Mouse (Mus musculus): Measurements from ENCODE around the gene Rbfox3. TPM values are rescaled to one million over a fixed set of nuclear protein-coding genes. Genes with fewer than 3 reads are reported as not detected.

Rbfox3 gene
- polyA plus RNA-seq, 1 experiment from 2014 or later: 1.7 TPM

GRCm38 (mm10) chr11:118760296-118760988 is 151.0 kb downstream of the Rbfox3 start:
- Histone ChIP-seq H3K27me3 (replicated peaks; ENCODE audit: control insufficient read depth, insufficient read depth, low read length) (no peaks in the 10 kb centered on the region), H3K4me2 (ENCODE audit: low read length) (no peak overlapping the region), H3K36me3 (ENCODE audit: control insufficient read depth, insufficient read depth, low read length) (no peaks in the 10 kb centered on the region), H3K9me3 (ENCODE audit: control insufficient read depth, low read length) (no peaks in the 10 kb centered on the region), H3K4me3 (ENCODE audit: low read depth, low read length) (no peak overlapping the region), H3K4me1 (replicated peaks; ENCODE audit: control insufficient read depth, insufficient read depth, low read length) (no peaks in the 10 kb centered on the region), H3K9ac (ENCODE audit: low read length) (no peak overlapping the region), H3K27ac (ENCODE audit: low read depth) (no peak overlapping the region)
- ATAC-seq (replicated peaks; ENCODE audit: low FRiP score, low TSS enrichment, low read depth) (no peak), DNase-seq (ENCODE audit: low spot score) (no peak)
- 70% methylated on average over 12 of the region's 12 CpGs for WGBS

- 89% methylated on average over 8 of the region's 8 CpGs for WGBS
- no peak for DNase-seq (ENCODE audit: low spot score)
- Histone ChIP-seq H3K4me1 (replicated peaks; ENCODE audit: control insufficient read depth, insufficient read depth, low read length) (no peaks in the 10 kb centered on the region), H3K27ac (ENCODE audit: low read depth) (no peak overlapping the region), H3K4me3 (ENCODE audit: low read depth, low read length) (no peak overlapping the region), H3K9me3 (ENCODE audit: control insufficient read depth, low read length) (no peaks in the 10 kb centered on the region), H3K4me2 (ENCODE audit: low read length) (no peak overlapping the region), H3K9ac (ENCODE audit: low read length) (no peak overlapping the region), H3K36me3 (ENCODE audit: control insufficient read depth, insufficient read depth, low read length) (no peaks in the 10 kb centered on the region), H3K27me3 (replicated peaks; ENCODE audit: control insufficient read depth, insufficient read depth, low read length) (no peaks in the 10 kb centered on the region)
- ATAC-seq (replicated peaks; ENCODE audit: low FRiP score, low TSS enrichment, low read depth): no peak
Observed at GRCm38 (mm10) chr11:118759228-118759627, 152.2 kb downstream of the Rbfox3 start.

DNA sequence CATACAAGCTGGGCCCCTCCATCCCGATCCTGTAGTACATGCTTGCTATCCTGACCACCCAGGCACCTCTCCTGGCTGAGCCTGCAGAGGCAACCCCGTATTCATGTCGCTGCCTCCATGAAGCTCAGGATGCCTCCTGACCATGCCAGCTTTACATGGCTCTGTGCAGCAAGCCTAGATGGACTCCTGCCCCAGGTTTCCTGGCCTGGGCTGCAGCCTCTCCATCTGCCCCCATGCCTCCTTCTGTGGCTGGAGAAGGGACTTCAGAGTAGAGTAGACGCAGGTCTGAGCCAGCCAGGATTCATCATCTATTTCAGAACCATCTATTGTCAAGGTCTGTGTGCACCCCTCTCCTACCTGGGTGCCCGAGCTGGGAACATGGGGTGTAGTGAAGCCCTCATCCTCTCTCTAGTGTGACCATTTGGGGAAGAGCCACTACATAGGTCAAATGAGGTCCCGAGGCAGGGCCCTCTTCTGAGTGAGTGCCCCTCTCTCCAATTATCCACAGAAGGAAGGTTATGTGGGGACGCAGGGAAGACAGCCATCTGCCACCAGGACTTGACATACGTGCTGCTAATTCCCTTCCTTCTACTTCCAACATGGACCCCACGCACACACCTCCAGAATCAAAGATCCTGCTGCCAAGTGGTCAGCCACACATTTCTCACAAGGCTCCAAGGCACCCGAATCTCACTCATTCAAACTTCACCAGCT is 153.0 kb downstream of the Rbfox3 start:
- Histone ChIP-seq H3K9me3 (ENCODE audit: control insufficient read depth, low read length) (no peaks in the 10 kb centered on the region), H3K27ac (ENCODE audit: low read depth) (no peak overlapping the region), H3K9ac (ENCODE audit: low read length) (no peak overlapping the region), H3K36me3 (ENCODE audit: control insufficient read depth, insufficient read depth, low read length) (no peaks in the 10 kb centered on the region), H3K4me2 (ENCODE audit: low read length) (no peak overlapping the region), H3K4me3 (ENCODE audit: low read depth, low read length) (no peak overlapping the region), H3K27me3 (replicated peaks; ENCODE audit: control insufficient read depth, insufficient read depth, low read length) (no peaks in the 10 kb centered on the region), H3K4me1 (replicated peaks; ENCODE audit: control insufficient read depth, insufficient read depth, low read length) (no peaks in the 10 kb centered on the region)
- ATAC-seq (replicated peaks; ENCODE audit: low FRiP score, low TSS enrichment, low read depth) (no peak), DNase-seq (ENCODE audit: low spot score) (no peak)
- 79% methylated on average over 10 of the region's 10 CpGs for WGBS

- WGBS: 70% methylated on average over 1 of the region's 1 CpGs
- DNase-seq (ENCODE audit: low spot score): no peak
- H3K27ac ChIP-seq (ENCODE audit: low read depth): no peak overlapping the region
- no peak overlapping the region for H3K4me3 ChIP-seq (ENCODE audit: low read depth, low read length)
- H3K36me3 ChIP-seq (ENCODE audit: control insufficient read depth, insufficient read depth, low read length): no peaks in the 10 kb centered on the region
- no peak overlapping the region for H3K9ac ChIP-seq (ENCODE audit: low read length)
- no peaks in the 10 kb centered on the region for H3K4me1 ChIP-seq (replicated peaks; ENCODE audit: control insufficient read depth, insufficient read depth, low read length)
- H3K27me3 ChIP-seq (replicated peaks; ENCODE audit: control insufficient read depth, insufficient read depth, low read length): no peaks in the 10 kb centered on the region
- no peaks in the 10 kb centered on the region for H3K9me3 ChIP-seq (ENCODE audit: control insufficient read depth, low read length)
- H3K4me2 ChIP-seq (ENCODE audit: low read length): no peak overlapping the region
- ATAC-seq (replicated peaks; ENCODE audit: low FRiP score, low TSS enrichment, low read depth): no peak
Observed at GRCm38 (mm10) chr11:118757488-118757887, 153.9 kb downstream of the Rbfox3 start.

GRCm38 (mm10) chr11:118755003-118755402 is 156.4 kb downstream of the Rbfox3 start:
- Histone ChIP-seq H3K27ac (ENCODE audit: low read depth) (no peak overlapping the region), H3K36me3 (ENCODE audit: control insufficient read depth, insufficient read depth, low read length) (no peaks in the 10 kb centered on the region), H3K4me2 (ENCODE audit: low read length) (no peak overlapping the region), H3K9me3 (ENCODE audit: control insufficient read depth, low read length) (no peaks in the 10 kb centered on the region), H3K9ac (ENCODE audit: low read length) (no peak overlapping the region), H3K4me1 (replicated peaks; ENCODE audit: control insufficient read depth, insufficient read depth, low read length) (no peaks in the 10 kb centered on the region), H3K27me3 (replicated peaks; ENCODE audit: control insufficient read depth, insufficient read depth, low read length) (no peaks in the 10 kb centered on the region), H3K4me3 (ENCODE audit: low read depth, low read length) (no peak overlapping the region)
- 81% methylated on average over 17 of the region's 17 CpGs for WGBS
- DNase-seq (ENCODE audit: low spot score) (no peak), ATAC-seq (replicated peaks; ENCODE audit: low FRiP score, low TSS enrichment, low read depth) (no peak)

- DNase-seq (ENCODE audit: low spot score) (no peak), ATAC-seq (replicated peaks; ENCODE audit: low FRiP score, low TSS enrichment, low read depth) (no peak)
- Histone ChIP-seq H3K27ac (ENCODE audit: low read depth) (no peak overlapping the region), H3K27me3 (replicated peaks; ENCODE audit: control insufficient read depth, insufficient read depth, low read length) (no peaks in the 10 kb centered on the region), H3K36me3 (ENCODE audit: control insufficient read depth, insufficient read depth, low read length) (no peaks in the 10 kb centered on the region), H3K9me3 (ENCODE audit: control insufficient read depth, low read length) (no peaks in the 10 kb centered on the region), H3K4me3 (ENCODE audit: low read depth, low read length) (no peak overlapping the region), H3K4me2 (ENCODE audit: low read length) (no peak overlapping the region), H3K9ac (ENCODE audit: low read length) (no peak overlapping the region), H3K4me1 (replicated peaks; ENCODE audit: control insufficient read depth, insufficient read depth, low read length) (no peaks in the 10 kb centered on the region)
- 49% methylated on average over 4 of the region's 4 CpGs for WGBS
Observed at GRCm38 (mm10) chr11:118754535-118754934, 156.9 kb downstream of the Rbfox3 start.

DNA sequence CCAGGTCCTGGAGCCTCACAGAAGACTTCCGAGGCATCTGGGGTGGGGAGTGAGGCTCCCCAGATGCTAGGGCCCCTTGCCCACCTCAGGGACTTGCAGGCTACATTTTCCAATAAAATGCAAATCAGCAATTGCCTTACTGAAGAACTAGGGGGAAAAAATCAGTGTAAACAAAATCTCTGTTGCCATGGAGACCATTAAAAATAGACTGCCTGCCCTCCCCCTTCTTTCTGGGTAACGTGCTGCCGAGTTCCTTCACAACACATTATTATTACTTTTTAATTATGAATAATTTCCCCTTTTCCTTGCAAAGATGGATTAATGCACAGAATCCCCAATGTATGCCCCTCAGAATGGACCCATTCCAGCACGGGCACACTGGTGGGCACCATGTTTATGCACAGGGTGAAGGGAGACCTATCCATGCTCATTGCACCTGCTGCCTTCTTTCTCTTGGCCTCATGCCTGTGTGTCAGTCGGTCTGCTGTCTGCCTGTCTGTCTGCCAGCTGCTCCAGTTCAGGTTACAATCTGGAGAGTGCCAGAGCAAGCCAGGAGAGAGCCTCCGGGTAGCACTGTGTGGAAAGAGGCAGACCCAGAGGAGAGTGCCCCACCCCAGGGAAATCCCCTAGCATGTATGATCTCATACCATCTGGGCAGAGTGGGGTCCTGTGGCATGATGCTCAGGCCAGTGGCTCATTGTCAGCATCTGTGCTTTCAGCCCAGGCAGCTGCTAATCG is 159.3 kb downstream of the Rbfox3 start:
- WGBS: 66% methylated on average over 7 of the region's 7 CpGs
- H3K9me3 ChIP-seq (ENCODE audit: control insufficient read depth, low read length): no peaks in the 10 kb centered on the region
- no peak overlapping the region for H3K9ac ChIP-seq (ENCODE audit: low read length)
- no peak overlapping the region for H3K27ac ChIP-seq (ENCODE audit: low read depth)
- H3K4me2 ChIP-seq (ENCODE audit: low read length): no peak overlapping the region
- H3K4me3 ChIP-seq (ENCODE audit: low read depth, low read length): no peak overlapping the region
- H3K36me3 ChIP-seq (ENCODE audit: control insufficient read depth, insufficient read depth, low read length): no peaks in the 10 kb centered on the region
- DNase-seq (ENCODE audit: low spot score) (no peak), ATAC-seq (replicated peaks; ENCODE audit: low FRiP score, low TSS enrichment, low read depth) (no peak)
- H3K4me1 ChIP-seq (replicated peaks; ENCODE audit: control insufficient read depth, insufficient read depth, low read length): no peaks in the 10 kb centered on the region
- H3K27me3 ChIP-seq (replicated peaks; ENCODE audit: control insufficient read depth, insufficient read depth, low read length): no peaks in the 10 kb centered on the region

DNA sequence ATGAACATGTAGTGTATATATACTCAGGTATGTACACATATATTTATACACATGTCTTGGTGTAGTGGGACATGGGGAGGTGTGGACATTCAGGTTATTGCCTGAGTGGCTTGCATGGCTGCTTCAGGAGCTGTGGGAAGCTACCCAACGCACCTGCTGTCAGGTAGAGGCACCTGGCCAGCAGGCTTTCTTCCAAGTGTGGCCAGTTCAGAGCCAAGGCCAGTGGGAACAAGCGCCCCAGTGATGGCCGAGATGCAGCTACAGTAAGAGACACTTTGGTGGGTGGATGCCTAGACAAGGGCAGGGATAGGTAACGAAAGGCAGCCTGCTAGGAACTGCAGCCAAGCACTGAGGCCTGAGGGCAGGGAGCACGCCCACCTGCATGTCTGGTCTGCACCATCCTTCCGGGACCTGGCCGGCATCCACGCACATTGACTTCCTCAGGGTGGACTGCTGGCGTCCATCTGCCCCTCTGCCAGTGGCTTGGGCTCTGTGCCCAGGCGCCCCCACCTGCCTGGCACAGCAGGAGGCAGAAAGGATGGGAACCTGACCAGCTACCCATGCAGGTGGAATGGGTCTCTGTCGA is 160.6 kb downstream of the Rbfox3 start:
- Histone ChIP-seq H3K9me3 (ENCODE audit: control insufficient read depth, low read length) (no peaks in the 10 kb centered on the region), H3K27me3 (replicated peaks; ENCODE audit: control insufficient read depth, insufficient read depth, low read length) (peaks cover 4% of the 10 kb centered on the region; the same call in 1 of the 2 replicates), H3K27ac (ENCODE audit: low read depth) (no peak overlapping the region), H3K9ac (ENCODE audit: low read length) (no peak overlapping the region), H3K4me1 (replicated peaks; ENCODE audit: control insufficient read depth, insufficient read depth, low read length) (no peaks in the 10 kb centered on the region), H3K4me3 (ENCODE audit: low read depth, low read length) (no peak overlapping the region), H3K4me2 (ENCODE audit: low read length) (no peak overlapping the region), H3K36me3 (ENCODE audit: control insufficient read depth, insufficient read depth, low read length) (no peaks in the 10 kb centered on the region)
- WGBS: 77% methylated on average over 11 of the region's 11 CpGs
- no peak for DNase-seq (ENCODE audit: low spot score)
- ATAC-seq (replicated peaks; ENCODE audit: low FRiP score, low TSS enrichment, low read depth): no peak

All from intestine, embryonic 14.5 days (tissue).